Mouse (Mus musculus) spleen, adult 12 weeks (tissue): ENCODE measurements around the gene Barx1.

ENCODE experiments used
- DNase-seq: peaks from one replicate; pipeline ENCODE4 v3.0.0; 2022; ENCODE audit warnings: low spot score

Barx1 gene

GRCm38 (mm10) chr13:48660221-48660734 lies 2.5 kb upstream of the Barx1 start:
- no peak for DNase-seq

- no peak for DNase-seq
These were observed 2.1 kb upstream of the Barx1 start for GRCm38 (mm10) chr13:48660741-48661140.

- no peak for DNase-seq
These were observed 1.2 kb upstream of the Barx1 start for GRCm38 (mm10) chr13:48661561-48661960.

GRCm38 (mm10) chr13:48663211-48663987 lies 601 bp downstream of the Barx1 start:
- DNase-seq = no peak

- DNase-seq = no peak
These were observed 1.2 kb downstream of the Barx1 start for GRCm38 (mm10) chr13:48663988-48664339.

- DNase-seq = no peak
These were observed 2.3 kb downstream of the Barx1 start for GRCm38 (mm10) chr13:48664916-48665655.

- DNase-seq = no peak
These were observed 3.1 kb downstream of the Barx1 start for GRCm38 (mm10) chr13:48665656-48666597.

- DNase-seq = no peak
These were observed 4.7 kb downstream of the Barx1 start for GRCm38 (mm10) chr13:48667461-48667860.

- no peak for DNase-seq
These were observed 5.5 kb downstream of the Barx1 start for GRCm38 (mm10) chr13:48668091-48668975.

- no peak for DNase-seq
These were observed 6.3 kb downstream of the Barx1 start for GRCm38 (mm10) chr13:48668976-48669534.

- no peak for DNase-seq
These were observed 9.6 kb downstream of the Barx1 start for GRCm38 (mm10) chr13:48672312-48672840.

GRCm38 (mm10) chr13:48674609-48675008 lies 11.8 kb downstream of the Barx1 start:
- no peak for DNase-seq

GRCm38 (mm10) chr13:48679351-48679750 lies 16.6 kb downstream of the Barx1 start:
- no peak for DNase-seq

- no peak for DNase-seq
These were observed 23.9 kb downstream of the Barx1 start for GRCm38 (mm10) chr13:48686666-48687065.

- DNase-seq = no peak
These were observed 29.2 kb downstream of the Barx1 start for GRCm38 (mm10) chr13:48691991-48692390.

- no peak for DNase-seq
These were observed 31.6 kb downstream of the Barx1 start for GRCm38 (mm10) chr13:48694090-48695064.

- no peak for DNase-seq
These were observed 43.7 kb downstream of the Barx1 start for GRCm38 (mm10) chr13:48706385-48706951.

- no peak for DNase-seq
These were observed 49.9 kb downstream of the Barx1 start for GRCm38 (mm10) chr13:48712675-48713074.

GRCm38 (mm10) chr13:48716075-48716474 lies 53.3 kb downstream of the Barx1 start:
- no peak for DNase-seq
